Mouse (Mus musculus) erythroblast, embryonic 14.5 days (primary cell): Measurements from ENCODE around the gene Vti1a. TPM values are rescaled to one million over a fixed set of nuclear protein-coding genes. Genes with fewer than 3 reads are reported as not detected.
A peak's percentile ranks its signal among the peaks of the same experiment; 100 is the strongest.

Experiments used
- H3K27me3 ChIP-seq: 2 replicates; pipeline ENCODE4 v1.6.1; 2012; ENCODE audit warnings: inconsistent platforms; ENCODE audit not compliant: control insufficient read depth
- H3K36me3 ChIP-seq: 2 replicates; pipeline ENCODE4 v1.6.1; 2012; ENCODE audit warnings: mild to moderate bottlenecking, inconsistent platforms; ENCODE audit not compliant: control insufficient read depth
- H3K4me1 ChIP-seq: 2 replicates; pipeline ENCODE4 v1.6.1; 2012; ENCODE audit warnings: inconsistent platforms; ENCODE audit not compliant: control insufficient read depth
- H3K4me3 ChIP-seq: replicated peaks from 2 replicates; pipeline ENCODE3; 2012; ENCODE audit warnings: moderate library complexity, mild to moderate bottlenecking, inconsistent platforms
- H3K9me3 ChIP-seq: 2 replicates; pipeline ENCODE4 v1.6.1; 2012; ENCODE audit warnings: low read length, inconsistent platforms, mixed read lengths; ENCODE audit not compliant: control insufficient read depth
- GATA1 ChIP-seq: IDR thresholded peaks from 2 replicates; pipeline ENCODE4 v1.6.1; 2012; ENCODE audit warnings: low read length, inconsistent platforms, mixed read lengths
- TAL1 ChIP-seq: IDR thresholded peaks from 3 replicates; pipeline ENCODE4 v1.6.1; 2012; ENCODE audit warnings: low read length, inconsistent platforms, mixed read lengths
- polyA plus RNA-seq: library from polyadenylated mRNA; stranded (reverse); fragments of >175 nt; gene quantifications from 2 replicates; pipeline ENCODE4 v1.2.3, GENCODE M21; 2012

The Vti1a gene
- polyA plus RNA-seq, 1 experiment: 1.0 TPM

DNA sequence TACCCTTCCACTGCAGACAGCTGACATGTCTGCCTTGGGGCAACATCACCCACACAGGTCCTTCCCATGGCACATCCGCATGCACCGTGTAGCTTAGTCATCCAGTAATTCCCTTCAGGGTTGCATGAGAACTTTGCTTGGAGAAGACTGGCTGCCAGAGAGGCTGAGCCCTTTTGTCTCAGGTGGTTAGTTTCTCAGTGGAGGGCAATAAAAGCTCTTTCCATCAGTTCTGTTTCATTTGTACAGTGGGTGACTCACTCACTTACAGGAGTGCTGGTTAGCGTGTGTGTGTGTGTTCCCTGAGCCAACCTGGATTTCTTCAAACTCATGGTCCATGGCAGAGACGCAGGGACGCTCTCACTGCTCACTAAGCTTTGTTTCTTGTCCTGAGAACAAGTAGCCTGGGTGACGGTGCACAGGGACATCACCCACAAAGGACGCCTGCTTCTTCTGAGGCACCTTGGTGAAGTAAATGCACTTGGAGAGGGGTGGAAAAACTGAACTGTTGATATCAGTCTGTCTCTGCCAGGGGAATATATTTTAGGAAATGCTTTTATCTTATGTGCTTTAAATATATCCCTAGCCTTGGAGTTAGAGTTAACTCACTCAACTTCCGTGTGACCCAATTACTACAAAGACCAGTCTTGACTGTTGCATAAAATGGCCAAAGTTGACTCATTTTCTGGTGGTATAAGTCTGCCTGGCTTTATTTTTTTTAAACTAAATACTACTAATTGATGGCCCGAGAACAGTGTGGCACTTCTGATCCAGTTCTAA lies 254.6 kb downstream of the Vti1a start:
- TF ChIP-seq TAL1: no peak
- TF ChIP-seq GATA1: no peak
- peaks cover 9% of the 10 kb centered on the region for H3K4me1 ChIP-seq
- peaks cover 7% of the 10 kb centered on the region for H3K36me3 ChIP-seq
- no peaks in the 10 kb centered on the region for H3K9me3 ChIP-seq
- H3K27me3 ChIP-seq: no peaks in the 10 kb centered on the region
- no peak overlapping the region for H3K4me3 ChIP-seq

DNA sequence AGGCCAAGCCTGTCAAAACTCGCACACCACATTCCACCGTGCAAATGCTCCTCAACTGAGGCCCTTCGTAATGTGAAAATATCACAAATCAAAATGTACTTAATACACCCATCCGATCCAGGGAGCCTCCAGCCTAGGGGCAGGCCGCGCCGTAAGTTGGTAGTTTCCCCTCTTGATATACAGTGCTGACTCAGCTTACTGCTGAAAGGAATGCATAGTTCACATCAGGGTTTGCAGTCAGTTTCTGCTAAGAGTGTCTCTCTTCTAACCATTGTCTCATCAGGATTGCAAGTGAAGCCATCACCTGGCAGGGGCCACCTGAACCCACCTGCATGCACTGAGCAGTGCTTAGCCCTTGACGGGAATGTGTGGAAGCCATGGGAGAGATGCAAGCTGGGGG lies 255.4 kb downstream of the Vti1a start:
- Histone ChIP-seq H3K36me3 (peaks cover 8% of the 10 kb centered on the region), H3K9me3 (no peaks in the 10 kb centered on the region), H3K27me3 (no peaks in the 10 kb centered on the region), H3K4me1 (peaks cover 4% of the 10 kb centered on the region), H3K4me3 (no peak overlapping the region)
- TF ChIP-seq TAL1 (no peak), GATA1 (no peak)

DNA sequence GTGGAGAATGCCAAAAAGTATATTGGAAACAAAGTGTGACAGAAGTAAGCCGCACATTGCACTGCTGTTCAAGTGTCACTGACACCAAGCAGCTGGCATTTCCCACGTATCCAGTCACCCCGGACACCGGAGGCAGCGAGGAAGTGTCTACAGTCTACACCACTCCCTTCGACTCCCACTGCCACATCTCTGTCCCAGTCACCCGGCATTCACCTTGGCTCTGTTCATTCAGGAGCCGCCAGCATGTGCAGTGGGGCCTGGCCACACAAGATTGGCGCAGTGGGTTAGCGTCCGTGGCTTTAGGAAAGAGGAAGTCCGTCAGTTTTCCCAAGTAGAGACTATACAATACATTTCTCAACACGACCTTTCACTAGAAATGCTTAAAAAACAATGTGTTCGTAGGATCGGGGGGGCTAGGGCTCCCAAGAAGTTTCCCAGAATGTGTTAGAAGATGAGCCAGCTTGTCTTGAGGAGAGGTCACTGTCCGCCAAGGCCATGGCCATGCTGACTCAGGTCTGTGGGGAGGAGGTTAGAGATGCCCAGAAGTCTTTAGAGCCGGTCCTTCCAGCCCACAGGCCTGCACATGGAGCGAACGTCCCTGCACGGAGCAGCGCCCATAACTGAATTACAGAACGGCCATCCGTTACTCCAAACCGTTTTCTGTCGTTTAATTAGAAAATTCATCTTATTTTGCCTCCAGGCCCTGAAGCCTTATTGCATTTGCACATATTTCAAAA lies 261.4 kb downstream of the Vti1a start:
- Histone ChIP-seq H3K27me3 (no peaks in the 10 kb centered on the region), H3K9me3 (no peaks in the 10 kb centered on the region), H3K4me3 (no peak overlapping the region), H3K36me3 (peaks cover 10% of the 10 kb centered on the region), H3K4me1 (peaks cover 17% of the 10 kb centered on the region)
- no peak for TF ChIP-seq TAL1
- TF ChIP-seq GATA1: no peak

DNA sequence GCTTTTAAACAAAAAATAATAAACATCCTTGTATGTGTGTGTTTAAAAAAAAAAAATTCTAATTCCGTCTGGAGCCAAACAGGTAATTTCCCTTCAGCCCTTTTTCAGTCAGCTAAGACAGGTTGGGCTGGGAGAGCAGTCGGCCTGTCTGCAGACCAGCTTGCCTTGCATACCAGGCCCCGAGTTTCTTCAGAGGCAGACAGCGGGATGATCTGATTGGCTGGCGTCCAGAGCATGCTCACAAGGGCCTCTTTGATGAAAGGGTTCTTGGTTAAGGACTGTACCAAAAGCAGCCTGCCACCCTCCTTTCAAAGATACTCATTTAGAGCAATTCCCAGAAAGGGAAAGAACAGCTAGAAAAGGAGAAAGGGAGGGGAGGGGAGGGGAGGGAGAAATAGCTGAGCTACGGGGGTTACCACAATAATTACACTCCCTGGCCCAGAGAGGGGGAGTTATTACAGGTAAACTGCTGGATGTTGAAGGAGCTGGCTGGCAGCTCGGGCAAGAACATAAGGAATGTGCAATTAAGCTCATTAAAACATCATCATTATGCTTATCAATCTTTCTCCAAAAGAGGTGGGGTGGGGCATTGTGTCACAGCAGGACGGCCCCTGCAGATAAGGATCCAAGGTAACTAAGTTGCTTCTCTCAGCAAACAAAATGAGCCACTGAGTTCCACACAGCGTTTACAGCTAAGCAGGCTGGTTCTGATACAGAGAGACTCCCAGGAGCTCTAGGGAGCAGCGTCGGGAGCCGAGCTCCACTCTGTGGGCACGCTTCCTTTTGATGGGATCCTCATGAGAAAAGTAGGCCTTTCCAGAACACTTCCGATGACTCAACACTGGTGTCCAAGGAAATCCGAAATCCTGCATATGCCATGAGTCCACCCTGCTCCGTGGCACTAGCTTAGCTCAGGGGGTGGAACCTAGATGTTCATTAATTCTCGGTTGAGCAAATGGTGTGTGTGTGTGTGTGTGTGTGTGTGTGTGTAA lies 262.3 kb downstream of the Vti1a start:
- Histone ChIP-seq H3K4me1 (peaks cover 17% of the 10 kb centered on the region), H3K36me3 (peaks cover 10% of the 10 kb centered on the region), H3K27me3 (no peaks in the 10 kb centered on the region), H3K4me3 (no peak overlapping the region), H3K9me3 (no peaks in the 10 kb centered on the region)
- no peak for TF ChIP-seq GATA1
- no peak for TF ChIP-seq TAL1

DNA sequence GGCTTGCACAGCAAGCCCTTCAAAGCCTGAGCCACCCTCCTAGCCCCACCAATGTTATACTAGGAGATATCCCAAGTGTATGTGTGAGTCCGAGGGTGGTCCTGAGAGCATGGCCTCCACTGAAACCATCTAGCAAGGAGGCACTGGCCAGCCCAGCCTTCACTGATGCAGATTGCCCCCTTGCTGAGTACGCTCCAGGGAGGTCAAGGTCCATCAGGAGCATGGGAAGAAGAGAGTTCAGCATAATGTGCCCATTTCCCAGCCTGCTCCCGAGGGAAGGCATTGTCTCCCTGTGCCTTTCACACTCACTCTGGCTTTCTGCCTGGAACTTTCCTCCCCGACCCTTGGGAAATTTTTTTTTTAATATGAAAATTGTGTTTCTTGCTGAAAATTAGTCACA lies 263.2 kb downstream of the Vti1a start:
- H3K4me1 ChIP-seq: peaks cover 17% of the 10 kb centered on the region
- H3K27me3 ChIP-seq: no peaks in the 10 kb centered on the region
- TF ChIP-seq TAL1 (no peak), GATA1 (no peak)
- no peak overlapping the region for H3K4me3 ChIP-seq
- peaks cover 10% of the 10 kb centered on the region for H3K36me3 ChIP-seq
- no peaks in the 10 kb centered on the region for H3K9me3 ChIP-seq

DNA sequence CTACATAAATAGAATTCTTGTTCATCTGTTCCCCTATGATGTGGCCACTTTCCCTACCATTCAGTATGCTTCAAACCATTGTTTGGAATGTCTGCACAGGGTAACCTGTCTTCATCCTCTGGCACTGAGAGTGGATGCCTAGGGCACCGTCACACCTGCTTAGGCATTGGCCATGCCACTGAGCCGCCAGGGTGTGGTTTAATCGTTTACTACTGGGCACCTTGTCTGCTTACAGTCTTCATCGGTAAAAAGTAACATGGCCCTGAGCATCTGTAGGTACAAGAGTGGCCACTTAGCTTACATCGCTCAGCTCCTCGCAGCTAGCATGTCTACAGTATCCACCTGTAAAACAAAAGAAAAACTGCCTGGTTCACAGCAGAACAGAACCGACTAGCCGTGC lies 264.1 kb downstream of the Vti1a start:
- Histone ChIP-seq H3K4me3 (no peak overlapping the region), H3K9me3 (no peaks in the 10 kb centered on the region), H3K4me1 (peaks cover 17% of the 10 kb centered on the region), H3K27me3 (no peaks in the 10 kb centered on the region), H3K36me3 (peaks cover 10% of the 10 kb centered on the region)
- no peak for TF ChIP-seq TAL1
- no peak for TF ChIP-seq GATA1

DNA sequence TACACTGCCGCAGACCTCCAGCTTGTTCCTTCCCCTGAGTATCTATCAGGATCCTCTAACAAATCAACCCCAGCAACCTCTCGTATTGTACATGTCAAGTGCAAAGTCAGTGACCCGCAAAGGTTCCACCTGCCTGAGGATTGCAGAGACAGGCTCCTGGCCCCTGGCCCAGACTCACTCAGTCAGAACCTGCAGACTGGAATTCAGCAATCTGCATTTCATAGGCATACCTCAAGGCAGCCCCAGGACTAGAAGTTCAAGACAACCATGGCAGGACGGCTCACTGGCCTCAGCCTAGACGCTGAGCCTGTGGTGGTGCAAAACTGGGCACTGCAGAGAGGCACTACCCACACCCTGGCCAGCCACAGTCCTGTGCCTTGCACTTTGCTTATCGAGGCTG lies 264.6 kb downstream of the Vti1a start:
- Histone ChIP-seq H3K9me3 (no peaks in the 10 kb centered on the region), H3K36me3 (peaks cover 10% of the 10 kb centered on the region), H3K4me1 (peaks cover 17% of the 10 kb centered on the region), H3K4me3 (no peak overlapping the region), H3K27me3 (no peaks in the 10 kb centered on the region)
- TF ChIP-seq GATA1: no peak
- TF ChIP-seq TAL1: no peak

DNA sequence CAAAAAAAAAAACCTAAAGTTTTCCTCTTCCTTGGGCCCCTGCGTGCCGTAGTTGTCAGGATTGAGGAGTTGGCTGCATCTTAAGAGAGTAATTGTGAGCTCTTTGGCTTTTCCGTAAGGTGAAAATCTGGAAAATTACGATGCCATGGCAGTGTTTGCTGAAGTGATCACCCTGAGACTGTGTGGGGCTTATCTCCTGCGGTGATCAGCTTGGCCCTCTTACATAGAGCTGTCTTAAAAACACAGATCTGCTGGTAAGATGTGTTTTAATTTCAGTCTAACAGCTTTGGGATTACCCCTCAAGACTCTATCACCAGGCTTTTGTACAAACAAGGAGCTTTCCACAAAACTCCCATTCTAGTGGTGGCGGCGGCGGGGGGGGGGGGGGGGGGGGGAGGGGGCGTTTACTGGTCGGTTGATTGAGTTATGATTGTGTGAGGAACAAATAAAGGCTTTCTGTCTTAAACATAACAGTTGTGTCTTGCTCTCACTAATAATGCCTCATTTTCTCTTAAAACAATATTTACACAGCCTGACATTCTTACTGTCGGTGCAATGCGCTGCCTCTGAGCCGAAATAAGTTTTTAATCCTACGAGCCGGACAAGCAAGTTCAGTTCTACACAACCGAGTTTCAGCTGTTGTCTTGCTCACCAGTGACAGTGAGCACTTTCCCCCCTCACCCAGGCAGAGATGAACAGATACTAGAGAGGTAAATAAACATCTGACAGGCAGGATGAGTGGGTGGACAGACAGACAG lies 267.0 kb downstream of the Vti1a start:
- H3K4me1 ChIP-seq: peaks cover 10% of the 10 kb centered on the region
- H3K36me3 ChIP-seq: no peaks in the 10 kb centered on the region
- no peaks in the 10 kb centered on the region for H3K9me3 ChIP-seq
- no peaks in the 10 kb centered on the region for H3K27me3 ChIP-seq
- TF ChIP-seq TAL1 (no peak), GATA1 (peak; percentile 66)
- H3K4me3 ChIP-seq: no peak overlapping the region
